Mouse (Mus musculus): ENCODE data around the gene Wbp1. TPM values are rescaled to one million over a fixed set of nuclear protein-coding genes. Genes with fewer than 3 reads are reported as not detected.

Wbp1 gene
- polyA plus RNA-seq, 1 experiment from 2014 or later, result 138 TPM

DNA sequence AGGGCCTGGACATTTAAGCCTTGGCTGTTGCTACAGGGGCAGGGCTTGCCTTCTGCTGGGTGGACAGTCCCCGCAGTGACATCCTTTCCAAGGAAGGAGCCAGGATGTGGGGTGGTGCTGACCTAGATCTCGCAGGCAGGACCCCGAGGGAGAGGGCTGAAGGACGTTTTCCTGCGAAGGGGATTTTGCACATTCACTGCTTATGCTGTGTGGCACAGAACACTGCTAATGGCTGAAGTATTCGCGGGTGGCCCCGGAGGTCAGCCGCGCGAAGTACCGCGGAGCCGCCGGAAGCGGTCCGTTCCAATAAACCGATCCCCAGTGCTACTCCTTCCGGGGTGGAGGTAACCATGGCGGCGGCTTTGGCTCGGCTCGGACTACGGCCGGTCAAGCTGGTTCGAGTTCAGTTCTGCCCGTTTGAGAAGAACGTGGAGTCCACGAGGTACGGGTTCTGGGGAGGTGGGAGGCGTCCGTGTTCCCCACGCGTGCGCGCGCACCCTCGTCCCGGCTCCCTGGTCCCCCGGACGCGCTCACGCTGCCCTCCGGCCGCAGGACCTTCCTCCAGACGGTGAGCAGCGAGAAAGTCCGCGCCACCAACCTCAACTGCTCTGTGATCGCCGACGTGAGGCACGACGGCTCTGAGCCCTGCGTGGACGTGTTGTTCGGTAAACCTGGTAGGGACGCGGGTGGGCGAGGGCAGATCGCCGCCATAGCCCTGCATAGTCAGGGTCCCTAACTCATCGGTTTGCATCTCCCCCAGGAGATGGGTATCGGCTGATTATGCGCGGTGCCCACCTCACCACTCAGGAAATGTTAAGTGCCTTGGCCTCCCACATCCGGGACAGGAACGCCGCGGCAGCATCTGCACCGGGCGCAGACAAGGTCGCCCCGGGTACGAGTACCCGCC lies 12.3 kb downstream of the Wbp1 start, which contains the start of gene Mrpl53:
Gene Mrpl53 (plus strand): TSS at position 279 of the 907 bp plus-strand sequence.
- Histone ChIP-seq H3K4me1 (peaks cover 27% of the 10 kb centered on the region), H3K9me3 (replicated peaks) (no peaks in the 10 kb centered on the region), H3K27me3 (ENCODE audit: low read depth, poor library complexity, severe bottlenecking) (no peaks in the 10 kb centered on the region), H3K4me3 (peak within 1 kb of the TSS; percentile 77), H3K36me3 (peaks cover 29% of the 10 kb centered on the region), H3K27ac (replicated peaks) (peak within 1 kb of the TSS; percentile 88)
- peak; percentile 83 for DNase-seq (ENCODE audit: low spot score)
- WGBS, result under 1% methylated on average over 76 of the region's 76 CpGs

DNA sequence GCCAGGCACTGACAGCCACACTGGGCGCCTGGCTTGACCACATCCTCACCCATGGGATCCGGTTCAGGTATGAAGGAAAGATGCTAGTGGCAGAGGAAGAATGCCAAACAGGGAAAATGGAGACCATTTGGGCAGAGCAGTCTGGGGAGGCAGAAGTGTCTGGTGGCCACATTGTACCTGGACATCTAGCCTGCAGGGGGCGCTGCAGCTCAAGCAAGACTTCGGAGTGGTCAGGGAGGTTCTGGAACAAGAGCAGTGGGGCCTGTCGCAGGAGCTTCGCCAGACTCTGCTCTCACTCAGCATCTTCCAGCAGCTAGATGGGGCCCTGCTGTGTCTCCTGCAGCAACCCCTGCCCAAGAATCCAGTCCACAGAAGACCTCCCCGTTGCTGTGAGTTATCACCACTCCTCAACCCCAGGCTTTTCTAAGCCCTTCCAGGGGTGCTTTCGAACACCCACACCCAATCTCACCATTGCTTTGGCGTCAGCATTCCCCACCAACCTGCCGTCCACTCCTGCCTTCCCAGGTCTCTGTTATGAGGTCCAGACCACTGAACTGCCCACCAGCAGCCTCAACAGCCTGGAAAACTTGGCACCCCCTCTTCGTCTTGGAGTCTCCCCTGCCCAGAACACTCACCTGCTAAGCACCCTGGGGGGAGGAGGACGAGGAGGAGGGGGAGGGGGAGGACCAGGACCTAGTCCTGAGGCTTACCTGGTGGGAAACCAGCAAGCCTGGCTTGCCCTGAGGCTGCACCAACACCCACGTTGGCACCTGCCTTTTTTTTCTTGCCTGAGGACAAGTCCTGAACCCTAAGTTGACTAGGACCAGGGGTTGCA lies 13.6 kb downstream of the Wbp1 start:
- H3K27ac ChIP-seq (replicated peaks), result peak overlapping the region; percentile 88
- 36% methylated on average over 13 of the region's 13 CpGs for WGBS

DNA sequence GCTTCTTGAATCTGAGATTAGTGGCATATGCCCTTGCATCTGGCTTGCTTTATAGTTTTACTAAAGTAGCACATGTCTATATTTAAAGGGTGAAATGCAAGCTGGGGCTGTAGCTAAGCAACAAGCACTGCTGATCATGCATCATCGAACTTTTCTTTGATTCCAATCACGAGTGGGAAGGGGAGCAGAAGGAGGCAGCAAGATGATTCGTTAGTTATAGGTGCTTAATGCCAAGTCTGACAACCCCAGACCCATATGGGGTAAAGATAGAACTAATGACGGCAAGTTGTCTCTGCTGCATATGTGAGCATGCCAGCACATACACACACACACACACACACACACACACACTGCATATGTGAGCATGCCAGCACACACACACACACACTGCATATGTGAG lies 17.2 kb downstream of the Wbp1 start:
- Histone ChIP-seq H3K9me3 (replicated peaks) (no peaks in the 10 kb centered on the region), H3K36me3 (peaks cover 15% of the 10 kb centered on the region), H3K27me3 (ENCODE audit: low read depth, poor library complexity, severe bottlenecking) (peaks cover 26% of the 10 kb centered on the region), H3K4me3 (no peak overlapping the region), H3K4me1 (peaks cover 43% of the 10 kb centered on the region), H3K27ac (replicated peaks) (no peak overlapping the region)
- 77% methylated on average over 4 of the region's 4 CpGs for WGBS
- no peak for DNase-seq (ENCODE audit: low spot score)

More for the DNA sequence above, 13.6 kb downstream of the Wbp1 start:
- peak; percentile 83 for DNase-seq (ENCODE audit: low spot score)
- Histone ChIP-seq H3K9me3 (replicated peaks) (no peaks in the 10 kb centered on the region), H3K4me1 (peaks cover 35% of the 10 kb centered on the region), H3K27me3 (ENCODE audit: low read depth, poor library complexity, severe bottlenecking) (peaks cover 10% of the 10 kb centered on the region), H3K36me3 (peaks cover 29% of the 10 kb centered on the region), H3K4me3 (peak overlapping the region; percentile 77)

DNA sequence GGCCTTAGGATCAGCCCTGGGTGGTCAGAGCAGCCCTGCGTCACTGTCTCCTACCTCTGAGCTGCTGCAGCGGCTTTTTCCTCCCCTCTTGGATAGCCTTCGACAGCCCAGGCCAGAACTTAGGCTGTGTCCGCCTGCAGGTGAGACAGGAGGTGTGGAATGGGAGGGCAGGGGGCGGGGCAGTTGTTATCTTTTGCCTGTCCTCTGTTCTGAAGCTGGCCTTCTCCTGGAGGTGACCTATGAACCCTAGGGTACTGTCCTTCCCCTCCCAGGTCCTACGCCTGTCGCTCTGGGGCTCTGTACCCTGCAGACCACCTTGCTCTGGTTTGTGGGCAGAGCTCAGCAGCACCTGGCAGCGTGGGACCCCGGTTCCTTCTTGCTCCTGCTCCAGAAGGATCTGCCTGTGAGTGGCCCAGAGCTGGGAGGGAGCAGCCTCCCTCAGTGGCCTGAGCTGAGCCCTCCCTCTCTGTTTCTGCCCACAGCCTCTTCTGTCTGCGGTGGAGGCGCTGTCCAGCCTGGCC lies 18.2 kb downstream of the Wbp1 start:
- H3K4me3 ChIP-seq, result peak overlapping the region; percentile 68
- no peak overlapping the region for H3K27ac ChIP-seq (replicated peaks)
- peaks cover 26% of the 10 kb centered on the region for H3K27me3 ChIP-seq (ENCODE audit: low read depth, poor library complexity, severe bottlenecking)
- DNase-seq (ENCODE audit: low spot score), result no peak
- peaks cover 38% of the 10 kb centered on the region for H3K4me1 ChIP-seq
- H3K9me3 ChIP-seq (replicated peaks), result no peaks in the 10 kb centered on the region
- peaks cover 15% of the 10 kb centered on the region for H3K36me3 ChIP-seq
- 36% methylated on average over 11 of the region's 11 CpGs for WGBS

DNA sequence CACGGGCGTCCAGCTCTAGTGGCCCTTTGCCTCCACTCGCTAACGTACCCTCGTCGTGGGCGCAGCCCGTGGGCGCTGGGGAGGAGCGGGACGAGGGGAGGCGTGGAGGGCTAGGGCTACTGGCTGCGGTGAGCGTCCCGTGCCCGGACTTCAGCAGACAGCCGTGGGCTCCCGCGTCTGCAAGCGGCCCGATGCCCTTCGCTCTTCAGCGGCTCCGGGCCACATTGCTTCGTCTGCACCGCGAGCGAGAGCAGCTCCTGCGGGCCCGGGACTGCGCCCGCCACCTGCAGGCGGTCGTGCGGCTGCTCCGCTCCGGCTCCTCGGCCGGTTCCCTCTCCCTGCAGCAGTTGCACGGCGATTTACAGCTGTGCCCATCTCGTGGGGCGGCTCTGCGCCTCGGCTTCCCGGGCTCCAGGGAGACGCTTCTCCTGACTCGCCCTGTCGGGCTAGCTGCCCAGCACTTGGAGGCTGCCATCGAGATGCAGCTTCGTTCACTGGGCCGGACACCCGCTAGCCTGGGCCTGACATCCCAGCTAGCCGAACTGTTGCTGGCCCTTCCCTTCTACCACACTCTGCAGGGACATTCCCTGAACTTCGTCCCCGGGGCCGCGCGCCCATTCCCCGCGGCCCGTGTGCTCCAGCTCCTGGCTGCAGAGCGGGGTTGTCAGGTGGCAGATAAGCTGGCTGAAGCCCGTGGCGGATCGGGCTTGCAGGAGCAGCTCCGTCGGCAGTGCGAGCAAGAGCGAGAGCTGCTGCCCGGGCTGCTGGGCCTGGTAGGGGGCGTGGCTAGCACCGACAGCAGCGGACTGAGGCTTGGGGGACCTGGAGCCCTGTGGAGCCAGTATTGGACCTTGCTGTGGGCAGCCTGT lies 19.4 kb downstream of the Wbp1 start:
- H3K27ac ChIP-seq (replicated peaks), result peak overlapping the region; percentile 85
- peak overlapping the region; percentile 68 for H3K4me3 ChIP-seq
- peaks cover 26% of the 10 kb centered on the region for H3K27me3 ChIP-seq (ENCODE audit: low read depth, poor library complexity, severe bottlenecking)
- H3K36me3 ChIP-seq, result peaks cover 11% of the 10 kb centered on the region
- peaks cover 28% of the 10 kb centered on the region for H3K4me1 ChIP-seq
- under 1% methylated on average over 74 of the region's 74 CpGs for WGBS
- H3K9me3 ChIP-seq (replicated peaks), result no peaks in the 10 kb centered on the region
- peak; percentile 76 for DNase-seq (ENCODE audit: low spot score)

DNA sequence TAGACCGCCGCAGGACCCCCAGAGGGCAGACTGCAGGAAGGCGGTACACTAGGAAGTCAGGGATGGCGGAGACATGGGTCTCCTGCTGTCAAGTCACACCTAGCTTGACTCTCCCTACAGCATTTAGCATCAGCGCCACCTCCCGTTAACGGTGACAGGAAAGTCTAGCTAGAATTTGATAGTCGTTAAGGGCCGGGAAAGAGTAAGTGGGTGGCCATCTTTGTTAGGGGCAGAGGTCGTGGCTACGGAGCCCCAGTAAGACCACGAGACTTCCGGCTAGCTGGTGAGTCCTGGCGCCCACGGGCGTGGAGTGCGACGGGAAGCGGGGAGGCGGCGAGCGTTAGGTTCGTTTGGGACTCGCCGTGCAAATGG lies 20.1 kb downstream of the Wbp1 start, which contains the start of the genes Ccdc142 and Gm42688:
Gene Ccdc142 (plus strand): TSS at position 286 of the 372 bp plus-strand sequence.
Gene Gm42688 (plus strand): TSS at position 302 of the 372 bp plus-strand sequence.
- peak; percentile 83 for DNase-seq (ENCODE audit: low spot score)
- peaks cover 26% of the 10 kb centered on the region for H3K27me3 ChIP-seq (ENCODE audit: low read depth, poor library complexity, severe bottlenecking)

DNA sequence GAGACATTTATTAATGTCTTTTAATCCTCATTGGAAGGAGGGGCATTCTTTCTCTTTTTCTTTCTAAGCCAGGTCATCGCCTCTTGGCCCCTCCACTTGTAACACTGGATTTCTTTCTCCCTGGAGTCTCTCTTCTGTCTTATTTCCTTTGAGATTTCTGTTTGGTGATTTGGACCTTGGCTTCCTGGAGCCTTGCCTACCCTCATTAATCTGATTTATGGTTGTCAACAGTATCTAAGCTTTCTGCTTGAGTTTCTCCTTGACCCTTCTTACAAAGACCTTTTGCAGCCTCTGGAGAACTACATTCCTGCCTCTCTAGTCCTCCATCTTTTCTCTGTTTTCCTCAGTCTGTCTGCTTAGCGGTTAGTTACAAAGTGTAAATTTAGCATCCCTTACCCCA lies 22.9 kb downstream of the Wbp1 start:
- Histone ChIP-seq H3K4me1 (peaks cover 29% of the 10 kb centered on the region), H3K9me3 (replicated peaks) (no peaks in the 10 kb centered on the region), H3K27ac (replicated peaks) (no peak overlapping the region), H3K4me3 (no peak overlapping the region), H3K27me3 (ENCODE audit: low read depth, poor library complexity, severe bottlenecking) (peaks cover 31% of the 10 kb centered on the region), H3K36me3 (no peaks in the 10 kb centered on the region)
- 83% methylated on average over 2 of the region's 2 CpGs for WGBS
- no peak for DNase-seq (ENCODE audit: low spot score)

More for the DNA sequence above, 20.1 kb downstream of the Wbp1 start, which contains the start of the genes Ccdc142 and Gm42688:
- Histone ChIP-seq H3K4me3 (peak within 1 kb of the TSS; percentile 68), H3K27ac (replicated peaks) (peak within 1 kb of the TSS; percentile 85), H3K4me1 (peaks cover 29% of the 10 kb centered on the region), H3K36me3 (peaks cover 9% of the 10 kb centered on the region), H3K9me3 (replicated peaks) (no peaks in the 10 kb centered on the region)
- WGBS, result 0% methylated on average over 25 of the region's 25 CpGs

DNA sequence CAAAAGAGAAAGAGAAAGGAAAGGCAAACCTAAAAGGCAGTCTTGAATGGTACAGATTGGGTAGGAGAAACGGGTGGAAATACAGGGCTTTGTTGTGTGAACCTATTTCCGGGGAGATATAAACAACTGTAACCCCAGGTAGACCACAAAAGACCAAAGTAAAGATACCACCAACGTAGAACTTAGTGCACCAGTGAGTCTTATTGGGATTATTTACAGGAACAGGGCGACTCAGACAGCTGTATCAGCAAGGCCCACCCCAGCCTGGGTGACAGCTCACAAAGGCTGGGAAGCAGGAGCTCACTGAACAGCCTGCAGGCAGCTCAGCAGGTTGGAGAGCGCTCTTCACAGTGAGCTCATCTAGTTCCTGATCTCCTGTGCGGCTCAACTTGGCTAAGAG lies 25.4 kb downstream of the Wbp1 start:
- Histone ChIP-seq H3K27me3 (ENCODE audit: low read depth, poor library complexity, severe bottlenecking) (peaks cover 36% of the 10 kb centered on the region), H3K27ac (replicated peaks) (no peak overlapping the region), H3K4me1 (peaks cover 7% of the 10 kb centered on the region; the same call in 1 of the 2 replicates), H3K9me3 (replicated peaks) (no peaks in the 10 kb centered on the region), H3K36me3 (no peaks in the 10 kb centered on the region), H3K4me3 (no peak overlapping the region)
- WGBS, result 39% methylated on average over 6 of the region's 6 CpGs
- DNase-seq (ENCODE audit: low spot score), result no peak

DNA sequence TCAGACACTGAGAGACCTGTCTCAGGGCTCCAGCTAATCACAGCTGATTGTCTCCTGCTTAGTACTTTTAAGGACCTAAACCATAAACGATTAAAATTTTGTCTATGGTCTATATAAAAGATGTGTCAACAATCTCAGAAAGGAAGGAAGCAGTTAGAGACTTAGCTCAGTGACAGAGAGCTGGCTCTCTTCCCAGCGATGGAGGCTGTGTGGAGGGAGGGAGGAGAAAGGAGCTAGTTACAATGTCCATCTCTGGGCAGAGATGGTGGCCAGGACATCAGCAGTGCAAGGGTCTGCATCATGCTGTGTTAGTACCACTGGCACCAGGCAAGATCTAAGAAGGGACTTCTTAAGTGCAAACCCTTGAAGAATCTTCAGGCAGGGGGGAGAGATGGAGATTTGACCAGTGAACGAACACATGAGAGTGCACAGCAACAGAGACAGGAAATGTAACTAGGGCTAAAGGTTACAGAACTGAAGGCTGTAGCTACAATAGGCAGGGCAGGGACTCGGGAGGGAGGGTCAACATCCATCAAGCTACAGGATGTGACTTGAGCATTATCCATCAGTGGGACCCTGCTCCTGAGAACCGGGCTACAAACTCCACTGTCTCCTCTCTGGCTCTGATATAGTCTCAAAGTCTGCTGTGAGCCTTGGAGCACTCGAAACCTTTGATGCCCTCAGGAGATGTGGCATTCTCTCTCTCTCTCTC lies 28.8 kb downstream of the Wbp1 start:
- WGBS, result 55% methylated on average over 6 of the region's 6 CpGs
- no peak overlapping the region for H3K27ac ChIP-seq (replicated peaks)
- no peak overlapping the region for H3K4me3 ChIP-seq
- no peaks in the 10 kb centered on the region for H3K9me3 ChIP-seq (replicated peaks)
- peaks cover 56% of the 10 kb centered on the region for H3K27me3 ChIP-seq (ENCODE audit: low read depth, poor library complexity, severe bottlenecking)
- H3K36me3 ChIP-seq, result no peaks in the 10 kb centered on the region
- peaks cover 8% of the 10 kb centered on the region for H3K4me1 ChIP-seq
- DNase-seq (ENCODE audit: low spot score), result no peak

DNA sequence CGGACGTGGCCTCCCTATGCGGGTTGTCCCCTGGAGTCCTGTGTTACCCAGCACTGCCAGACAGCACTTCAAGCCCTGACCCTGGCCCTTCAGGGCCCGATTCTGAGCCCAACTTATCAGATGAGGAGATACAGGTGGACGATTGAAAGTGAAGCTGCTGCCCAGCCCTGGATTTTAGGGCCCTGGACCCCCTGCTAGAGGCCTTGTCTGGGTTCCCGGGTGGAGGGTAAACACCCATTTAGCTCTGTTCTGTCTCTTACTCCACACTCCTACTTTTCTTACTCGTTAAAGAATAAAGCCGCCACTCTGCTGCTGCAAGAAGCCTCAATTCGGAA lies 33.5 kb downstream of the Wbp1 start:
- peaks cover 91% of the 10 kb centered on the region for H3K27me3 ChIP-seq (ENCODE audit: low read depth, poor library complexity, severe bottlenecking)
- H3K27ac ChIP-seq (replicated peaks), result no peak overlapping the region
- DNase-seq (ENCODE audit: low spot score), result peak; percentile 34
- no peaks in the 10 kb centered on the region for H3K9me3 ChIP-seq (replicated peaks)
- H3K4me1 ChIP-seq, result peaks cover 38% of the 10 kb centered on the region
- no peaks in the 10 kb centered on the region for H3K36me3 ChIP-seq
- 3% methylated on average over 9 of the region's 9 CpGs for WGBS
- peak overlapping the region; percentile 40 for H3K4me3 ChIP-seq

DNA sequence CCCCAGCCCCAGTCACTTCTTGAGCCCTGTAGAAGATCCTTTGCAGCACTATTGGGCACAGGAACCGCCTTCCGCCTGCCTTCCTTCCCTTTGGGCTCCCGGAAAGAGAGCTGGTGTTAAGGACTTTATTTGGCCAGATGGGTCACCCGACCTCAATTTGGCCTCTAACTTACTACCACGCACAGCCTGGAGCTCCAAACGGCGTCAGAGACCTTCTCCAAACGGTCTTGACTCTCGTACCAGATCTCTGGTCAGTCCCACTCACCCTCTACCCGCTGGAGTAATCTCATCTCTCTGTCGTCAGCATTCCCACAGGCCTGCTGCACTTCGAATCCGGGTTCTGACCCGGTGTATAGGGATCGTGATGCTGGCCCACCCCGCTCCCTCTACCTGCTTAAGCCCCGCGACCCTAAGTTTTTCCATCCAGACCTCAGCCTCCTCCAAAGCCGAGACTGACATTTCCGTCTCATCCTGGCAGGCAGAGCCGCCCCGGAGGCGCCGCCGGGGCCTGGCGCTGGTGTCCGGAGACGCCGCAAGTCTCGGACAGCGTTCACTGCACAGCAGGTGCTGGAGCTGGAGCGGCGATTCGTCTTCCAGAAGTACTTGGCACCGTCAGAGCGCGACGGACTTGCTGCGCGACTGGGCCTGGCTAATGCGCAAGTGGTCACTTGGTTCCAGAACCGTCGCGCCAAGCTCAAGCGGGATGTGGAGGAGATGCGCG lies 34.0 kb downstream of the Wbp1 start:
- Histone ChIP-seq H3K27me3 (ENCODE audit: low read depth, poor library complexity, severe bottlenecking) (peaks cover 94% of the 10 kb centered on the region), H3K9me3 (replicated peaks) (no peaks in the 10 kb centered on the region), H3K4me3 (peak overlapping the region; percentile 40), H3K4me1 (peaks cover 40% of the 10 kb centered on the region), H3K27ac (replicated peaks) (no peak overlapping the region), H3K36me3 (peaks cover 2% of the 10 kb centered on the region; the same call in 1 of the 2 replicates)
- under 1% methylated on average over 47 of the region's 47 CpGs for WGBS
- DNase-seq (ENCODE audit: low spot score), result peak; percentile 58

Data from midbrain, embryonic 10.5 days (tissue).